Mouse (Mus musculus): ENCODE measurements around the gene Casp9.

DNA sequence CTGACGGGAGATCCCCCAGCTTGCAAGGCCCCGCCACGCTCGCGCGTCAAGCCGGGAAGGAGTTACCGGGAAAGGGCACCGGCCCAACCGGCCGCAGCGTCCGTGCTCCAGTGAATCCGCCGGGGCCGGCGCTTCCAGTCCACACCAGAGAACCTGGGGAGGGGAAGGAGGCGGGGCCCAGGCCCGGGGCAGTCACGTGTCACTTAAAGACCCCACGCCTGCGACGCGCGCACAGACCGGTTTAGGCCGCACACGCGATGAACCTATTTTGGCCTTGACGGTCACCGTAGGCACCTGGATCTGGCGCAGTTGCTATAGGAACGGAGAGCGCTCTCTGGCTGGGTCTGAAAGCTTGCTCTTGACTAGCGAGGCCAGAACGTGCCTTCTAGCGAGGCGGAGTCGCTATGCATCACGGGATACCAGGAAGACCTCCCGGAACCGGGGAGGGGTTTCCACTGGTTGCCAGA is 2.9 kb upstream of the Casp9 start, which contains the start of gene Dnajc16:
- TF ChIP-seq ZNF384 (IDR thresholded peaks at IDR 0.05; ENCODE audit: low read depth, low read length) (no peak), MAFK (IDR thresholded peaks at IDR 0.05; ENCODE audit: insufficient read depth, low read depth, low read length) (no peak), HCFC1 (IDR thresholded peaks at IDR 0.05; ENCODE audit: borderline replicate concordance, insufficient read depth, low read length) (peak; percentile 81), ZC3H11A (IDR thresholded peaks at IDR 0.05; ENCODE audit: borderline replicate concordance, low read depth, low read length) (no peak), CHD2 (IDR thresholded peaks at IDR 0.05; ENCODE audit: low read depth, low read length) (no peak)
